Mouse (Mus musculus) heart, adult 2 months (tissue): ENCODE measurements around the gene Srsf10. TPM values are rescaled to one million over a fixed set of nuclear protein-coding genes. Genes with fewer than 3 reads are reported as not detected.

Experiments used
- DNase-seq, 2 experiments: peaks; one replicate each; pipeline ENCODE4 v3.0.0; 2021
- H3K27ac ChIP-seq: fragments of 200-600 bp; 2 replicates; pipeline ENCODE4 v1.8.1; 2022
- H3K27me3 ChIP-seq: fragments of 200-500 bp; 2 replicates; pipeline ENCODE4 v1.6.1; 2012; ENCODE audit warnings: mild to moderate bottlenecking, low read length, inconsistent platforms, mixed read lengths; ENCODE audit not compliant: control insufficient read depth, insufficient read depth
- H3K36me3 ChIP-seq: fragments of 200-500 bp; 2 replicates; pipeline ENCODE4 v1.6.1; 2012; ENCODE audit warnings: low read length, inconsistent platforms; ENCODE audit not compliant: control insufficient read depth, insufficient read depth
- H3K4me1 ChIP-seq: fragments of 200-500 bp; 2 replicates; pipeline ENCODE4 v1.6.1; 2011; ENCODE audit warnings: low read length; ENCODE audit not compliant: control insufficient read depth, insufficient read depth
- H3K4me3 ChIP-seq: fragments of 200-600 bp; 2 replicates; pipeline ENCODE4 v1.8.1; 2022
- H3K79me2 ChIP-seq: fragments of 200-500 bp; replicated peaks from 2 replicates; pipeline ENCODE4 v1.6.1; 2012; ENCODE audit warnings: mild to moderate bottlenecking, inconsistent platforms, low read length, moderate library complexity, mixed read lengths; ENCODE audit not compliant: control insufficient read depth, insufficient read depth
- H3K9ac ChIP-seq: fragments of 200-500 bp; 2 replicates; pipeline ENCODE4 v1.6.1; 2012; ENCODE audit warnings: low read depth, mild to moderate bottlenecking, control low read depth, inconsistent platforms, low read length, mixed read lengths
- CTCF ChIP-seq: fragments of 200-600 bp; IDR thresholded peaks from 2 replicates; pipeline ENCODE4 v1.8.1; 2022; ENCODE audit warnings: antibody characterized with exemption, mild to moderate bottlenecking, moderate library complexity
- EP300 ChIP-seq: fragments of 200-500 bp; IDR thresholded peaks from 2 replicates; pipeline ENCODE4 v1.6.1; 2011; ENCODE audit warnings: low read depth, low read length, control low read depth; ENCODE audit not compliant: insufficient read depth
- POLR2A ChIP-seq: fragments of 200-500 bp; IDR thresholded peaks from 2 replicates; pipeline ENCODE4 v1.6.1; 2011; ENCODE audit warnings: mild to moderate bottlenecking, low read depth, low read length, control low read depth; ENCODE audit not compliant: insufficient read depth
- WGBS: fragments of 180-500 bp; shearing (Covaris S2); methylation state at CpG from one replicate; pipeline ENCODE4 v1.1.7; 2018; 5-methylcytosine and 5-hydroxymethylcytosine counted together
- intact Hi-C: fragments of 180-260 bp; cut with DNase I; formaldehyde crosslinking; loops from one replicate; pipeline ENCODE4 v1.15.1; 2025
- polyA plus RNA-seq: library from polyadenylated mRNA; depleted of rRNA; stranded (reverse); fragments of >200 nt; gene quantifications from 2 replicates; pipeline ENCODE4 v1.2.3, GENCODE M21; 2012
- total RNA-seq, 2 experiments: library from RNA; stranded (reverse); gene quantifications; 2 replicates each; pipeline ENCODE4 v1.2.3; 2021

Gene Srsf10
- total and polyA plus RNA-seq, 3 experiments, result 28.8 to 49.1 (median 45.3) TPM

DNA sequence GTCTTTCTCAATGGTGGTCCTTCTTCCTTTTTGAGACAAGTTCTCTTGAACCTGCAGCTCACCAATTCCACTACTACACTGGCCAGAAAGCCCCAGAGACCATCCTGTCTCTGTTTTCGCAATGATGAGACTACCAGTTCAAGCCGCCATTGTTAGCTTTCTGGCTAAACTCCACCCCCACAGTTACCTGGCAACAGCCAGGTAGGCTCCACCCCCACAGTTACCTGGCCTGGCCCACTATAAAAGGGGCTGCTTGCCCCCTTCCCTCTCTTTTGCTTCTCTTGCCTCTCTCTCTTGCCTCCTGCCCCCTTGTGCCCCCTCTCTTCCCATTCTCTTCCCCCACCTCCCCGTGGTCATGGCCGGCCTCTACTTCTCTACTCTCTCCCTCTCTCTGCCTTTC lies 33.8 kb upstream of the Srsf10 start:
- Histone ChIP-seq H3K27me3 (no peaks in the 10 kb centered on the region), H3K79me2 (no peaks in the 10 kb centered on the region), H3K27ac (no peak overlapping the region), H3K4me1 (0 out of 2 replicates have a peak, but pooled peaks cover 1% of the 10 kb centered on the region), H3K36me3 (no peaks in the 10 kb centered on the region), H3K4me3 (no peak overlapping the region), H3K9ac (no peak overlapping the region)
- intact Hi-C loops, result no loop called here
- DNase-seq, result no peak
- TF ChIP-seq EP300 (no peak), POLR2A (no peak), CTCF (no peak)
- WGBS, result 91% methylated on average over 4 of the region's 4 CpGs

DNA sequence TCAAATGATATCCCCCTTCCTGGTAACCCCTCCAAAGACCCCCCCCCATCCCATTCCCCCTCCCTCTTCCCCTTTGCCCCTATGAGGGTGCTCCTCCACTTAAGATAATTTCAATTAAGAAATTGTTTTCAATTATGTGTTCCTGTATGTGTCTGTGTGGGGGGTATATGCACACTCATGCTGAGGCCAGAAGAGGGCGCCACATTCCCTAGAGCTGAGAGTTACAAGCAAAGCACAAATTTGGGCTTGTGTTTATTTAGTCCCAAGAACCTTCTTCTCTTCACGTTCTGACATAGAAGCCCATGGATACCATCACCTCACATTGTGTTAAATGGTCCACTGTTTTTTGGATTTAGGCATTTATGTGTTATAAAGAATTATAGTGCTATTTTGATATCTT lies 32.2 kb upstream of the Srsf10 start:
- intact Hi-C loops, result no loop called here
- no peaks in the 10 kb centered on the region for H3K79me2 ChIP-seq
- no peak for DNase-seq
- H3K27ac ChIP-seq, result no peak overlapping the region
- H3K27me3 ChIP-seq, result no peaks in the 10 kb centered on the region
- H3K4me3 ChIP-seq, result no peak overlapping the region
- TF ChIP-seq POLR2A (no peak), CTCF (peak; percentile 58), EP300 (no peak)
- H3K4me1 ChIP-seq, result 0 out of 2 replicates have a peak, but pooled peaks cover 1% of the 10 kb centered on the region
- WGBS, result 67% methylated on average over 2 of the region's 2 CpGs
- H3K36me3 ChIP-seq, result no peaks in the 10 kb centered on the region
- no peak overlapping the region for H3K9ac ChIP-seq

DNA sequence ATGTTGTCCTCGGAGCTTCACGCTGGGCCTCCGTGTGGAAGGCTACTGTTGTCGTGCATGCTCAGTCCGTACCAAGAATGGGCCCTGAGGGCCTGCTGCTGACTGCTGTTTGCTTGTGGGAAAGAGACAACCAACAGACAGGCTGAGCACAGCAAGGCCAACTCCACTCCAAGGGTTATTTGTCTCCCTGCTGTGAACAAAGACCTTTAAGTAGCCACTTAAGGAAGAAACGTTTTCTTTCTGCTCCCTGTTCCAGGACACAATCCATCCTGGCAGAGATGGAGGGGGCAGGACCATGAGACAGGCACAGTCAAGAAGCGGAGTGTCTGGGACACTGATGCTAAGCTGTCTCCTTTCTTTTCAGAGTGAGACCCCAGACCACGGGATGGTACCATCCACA lies 31.3 kb upstream of the Srsf10 start:
- H3K4me1 ChIP-seq, result peaks cover 7% of the 10 kb centered on the region
- no peaks in the 10 kb centered on the region for H3K27me3 ChIP-seq
- no peak overlapping the region for H3K27ac ChIP-seq
- H3K4me3 ChIP-seq, result no peak overlapping the region
- no peak overlapping the region for H3K9ac ChIP-seq
- intact Hi-C loops, result no loop called here
- TF ChIP-seq POLR2A (no peak), EP300 (no peak), CTCF (no peak)
- WGBS, result 64% methylated on average over 8 of the region's 8 CpGs
- no peak for DNase-seq
- no peaks in the 10 kb centered on the region for H3K79me2 ChIP-seq
- H3K36me3 ChIP-seq, result peaks cover 3% of the 10 kb centered on the region; the same call in 1 of the 2 replicates

DNA sequence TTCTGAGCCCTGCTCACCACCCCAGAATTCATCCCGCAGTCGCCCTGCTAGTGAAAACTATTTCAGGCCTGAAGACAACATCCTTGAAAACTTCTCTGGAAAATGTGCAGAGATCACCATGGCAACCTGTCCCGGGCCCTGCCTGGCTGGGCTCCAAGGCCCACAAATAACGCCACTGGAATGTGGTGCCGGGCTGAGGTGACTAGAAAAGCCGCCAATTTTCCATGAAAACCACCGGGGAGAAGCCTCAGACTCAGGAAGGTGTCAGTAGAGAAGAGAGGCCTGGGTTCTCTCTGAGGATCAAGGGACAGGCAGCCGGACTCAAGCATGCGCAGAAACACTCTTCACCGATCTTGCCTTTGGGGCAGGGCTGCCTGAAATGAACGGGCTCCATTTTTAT lies 27.1 kb upstream of the Srsf10 start:
- H3K4me1 ChIP-seq, result peaks cover 10% of the 10 kb centered on the region
- H3K27me3 ChIP-seq, result no peaks in the 10 kb centered on the region
- H3K27ac ChIP-seq, result peak overlapping the region; percentile 82
- intact Hi-C loops, result no loop called here
- TF ChIP-seq POLR2A (peak; percentile 34; the same call in 1 of the 2 replicates), EP300 (no peak)
- no peak overlapping the region for H3K4me3 ChIP-seq
- H3K36me3 ChIP-seq, result peaks cover 3% of the 10 kb centered on the region; the same call in 1 of the 2 replicates
- peak overlapping the region; percentile 31 for H3K9ac ChIP-seq
- no peaks in the 10 kb centered on the region for H3K79me2 ChIP-seq
- 8% methylated on average over 11 of the region's 11 CpGs for WGBS
- peak; percentile 74 to 83 for DNase-seq

DNA sequence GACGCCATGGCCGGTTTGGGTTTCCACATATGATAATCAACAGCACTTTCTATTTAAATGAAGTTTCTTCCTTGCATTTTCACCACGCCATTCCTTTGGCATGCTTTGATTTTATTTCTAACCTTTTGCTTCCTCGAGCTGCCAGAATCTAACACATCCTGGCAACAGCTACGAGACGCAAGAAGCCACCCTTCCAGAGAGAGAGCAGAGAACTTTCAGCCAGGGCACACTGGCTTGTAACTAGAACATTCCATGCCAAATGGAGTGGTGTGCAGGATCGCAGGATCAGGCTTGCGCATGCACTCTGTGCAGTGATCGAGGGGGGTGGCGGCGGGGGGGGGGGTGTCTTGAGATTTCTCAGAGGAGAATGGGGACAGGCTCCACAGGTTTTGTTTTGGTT lies 23.5 kb upstream of the Srsf10 start:
- Histone ChIP-seq H3K27ac (peak overlapping the region; percentile 74), H3K4me3 (no peak overlapping the region), H3K4me1 (peaks cover 10% of the 10 kb centered on the region), H3K27me3 (no peaks in the 10 kb centered on the region), H3K36me3 (peaks cover 3% of the 10 kb centered on the region; the same call in 1 of the 2 replicates), H3K79me2 (no peaks in the 10 kb centered on the region), H3K9ac (no peak overlapping the region)
- 0 out of 2 replicates have a peak, but pooled peaks have one; percentile 27 for TF ChIP-seq EP300
- peak; percentile 52; the same call in 1 of the 2 replicates for TF ChIP-seq POLR2A
- TF ChIP-seq CTCF, result no peak
- 55% methylated on average over 11 of the region's 11 CpGs for WGBS
- intact Hi-C loops, result no loop called here
- peak in 1 of 2 experiments; percentile 60 for DNase-seq

DNA sequence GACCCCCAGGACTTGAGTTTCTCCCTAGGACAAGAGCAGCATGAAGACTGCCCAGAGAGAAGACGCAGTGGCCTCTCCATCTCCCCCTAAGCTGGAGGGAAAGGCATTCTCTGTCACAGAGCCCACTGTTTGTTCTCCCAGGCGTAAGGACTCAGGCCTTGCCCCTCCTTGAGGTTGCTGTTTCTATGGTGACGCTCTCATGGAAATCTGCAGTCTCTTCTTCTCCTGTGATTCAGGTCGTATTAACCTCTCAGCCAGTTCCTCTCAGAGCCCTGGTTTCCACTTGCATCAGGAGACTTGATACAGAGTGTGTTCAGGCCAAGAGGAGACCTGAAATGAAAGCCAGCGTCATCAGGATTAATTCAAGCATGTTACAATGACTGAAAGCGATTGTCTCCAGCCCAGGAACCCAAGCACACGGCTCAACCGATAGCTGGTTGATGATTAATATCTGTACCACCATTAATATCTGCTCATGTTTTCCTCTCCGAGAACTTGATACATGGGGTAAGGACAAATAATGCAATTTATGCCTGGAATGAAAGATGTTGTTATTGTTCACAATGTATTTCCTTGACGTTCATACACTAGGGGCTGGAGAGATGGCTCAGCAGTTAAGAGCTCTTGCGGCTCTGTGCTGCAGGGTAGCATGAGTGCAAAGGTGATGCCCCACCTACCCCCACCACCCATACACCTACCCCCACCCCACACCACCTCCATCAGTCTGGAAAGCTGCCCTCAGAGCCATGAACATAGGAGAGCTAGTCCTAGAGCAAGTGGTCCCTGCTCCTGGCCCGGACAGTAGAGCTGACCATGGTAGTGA lies 22.0 kb upstream of the Srsf10 start:
- peaks cover 3% of the 10 kb centered on the region; the same call in 1 of the 2 replicates for H3K36me3 ChIP-seq
- H3K79me2 ChIP-seq, result no peaks in the 10 kb centered on the region
- no peak overlapping the region for H3K4me3 ChIP-seq
- intact Hi-C loops, result no loop called here
- H3K27me3 ChIP-seq, result no peaks in the 10 kb centered on the region
- TF ChIP-seq CTCF (no peak), POLR2A (no peak), EP300 (no peak)
- H3K9ac ChIP-seq, result no peak overlapping the region
- 86% methylated on average over 12 of the region's 12 CpGs for WGBS
- H3K4me1 ChIP-seq, result peaks cover 10% of the 10 kb centered on the region
- no peak for DNase-seq
- H3K27ac ChIP-seq, result no peak overlapping the region
